Mouse (Mus musculus) MEL (cell line): Measurements from ENCODE around the gene Atxn2l. TPM values are rescaled to one million over a fixed set of nuclear protein-coding genes. Genes with fewer than 3 reads are reported as not detected.

ENCODE experiments used
- DNase-seq: peaks from one replicate; pipeline ENCODE4 v3.0.0; 2011; ENCODE audit warnings: low read depth, low spot score
- H3K27ac ChIP-seq: 2 replicates; pipeline ENCODE4 v1.5.1; 2012; ENCODE audit warnings: low read depth, mild to moderate bottlenecking, control low read depth, low read length, moderate library complexity; ENCODE audit not compliant: control insufficient read depth
- H3K27me3 ChIP-seq, 2 experiments: fragments of 150-350 bp in 1 of 2; sonication (generic) in 1 of 2; 2 replicates each; pipeline ENCODE4 v1.6.1; 2012; ENCODE audit warnings: low read length in 2 of 2, mild to moderate bottlenecking in 2 of 2, improper control_type of control experiment in 1 of 2, moderate library complexity in 1 of 2; ENCODE audit not compliant: insufficient read depth in 2 of 2, control insufficient read depth in 1 of 2
- H3K36me3 ChIP-seq, 2 experiments: 2 replicates each; pipeline ENCODE4 v1.6.1; 2012 to 2014; ENCODE audit warnings: low read length in 2 of 2, improper control_type of control experiment in 1 of 2, inconsistent platforms in 1 of 2, mild to moderate bottlenecking in 1 of 2; ENCODE audit not compliant: insufficient read depth in 2 of 2, control insufficient read depth in 1 of 2
- H3K4me1 ChIP-seq, 2 experiments: fragments of 150-350 bp in 1 of 2; sonication (generic) in 1 of 2; 2 replicates each; pipeline ENCODE4 v1.6.1; 2012; ENCODE audit warnings: low read length in 2 of 2, improper control_type of control experiment in 1 of 2, mild to moderate bottlenecking in 1 of 2; ENCODE audit not compliant: insufficient read depth in 2 of 2, control insufficient read depth in 1 of 2
- H3K4me3 ChIP-seq, 2 experiments: fragments of 150-350 bp in 1 of 2; sonication (generic) in 1 of 2; 2 replicates each; pipeline ENCODE4 v1.5.1; 2012; ENCODE audit warnings: low read depth in 2 of 2, low read length in 2 of 2, mild to moderate bottlenecking in 2 of 2, moderate library complexity in 2 of 2, control low read depth in 1 of 2, improper control_type of control experiment in 1 of 2; ENCODE audit not compliant: control insufficient read depth in 1 of 2, insufficient read depth in 1 of 2
- H3K79me2 ChIP-seq: 2 replicates; pipeline ENCODE4 v1.6.1; 2012; ENCODE audit warnings: mild to moderate bottlenecking, low read length, moderate library complexity; ENCODE audit not compliant: control insufficient read depth, poor library complexity, insufficient read depth
- H3K9ac ChIP-seq: 2 replicates; pipeline ENCODE4 v1.6.1; 2012; ENCODE audit warnings: low read depth, mild to moderate bottlenecking, control low read depth, low read length, moderate library complexity; ENCODE audit not compliant: control insufficient read depth, poor library complexity, severe bottlenecking
- H3K9me3 ChIP-seq: fragments of 150-350 bp; sonication (generic); replicated peaks from 2 replicates; pipeline ENCODE4 v1.6.1; 2012; ENCODE audit warnings: mild to moderate bottlenecking, low read length, improper control_type of control experiment, moderate library complexity; ENCODE audit not compliant: insufficient read depth
- BHLHE40 ChIP-seq: IDR thresholded peaks from 2 replicates; pipeline ENCODE4 v1.6.1; 2012; ENCODE audit warnings: low read depth, mild to moderate bottlenecking, inconsistent platforms, low read length, improper control_type of control experiment, borderline replicate concordance
- CHD1 ChIP-seq: IDR thresholded peaks from 2 replicates; pipeline ENCODE4 v1.6.1; 2012; ENCODE audit warnings: low read depth, mild to moderate bottlenecking, inconsistent platforms, low read length, improper control_type of control experiment
- CHD2 ChIP-seq: IDR thresholded peaks from 2 replicates; pipeline ENCODE4 v1.6.1; 2011; ENCODE audit warnings: low read length, improper control_type of control experiment
- CTCF ChIP-seq, 3 experiments: IDR thresholded peaks in 2 of 3; conservative IDR thresholded peaks in 1 of 3; 2 replicates each; pipeline ENCODE4 v1.5.1; 2011 to 2012; ENCODE audit warnings: low read length in 3 of 3, low read depth in 2 of 3, mild to moderate bottlenecking in 2 of 3, improper control_type of control experiment in 1 of 3, inconsistent platforms in 1 of 3, mixed read lengths in 1 of 3, moderate library complexity in 1 of 3; ENCODE audit not compliant: control insufficient read depth in 1 of 3, insufficient read depth in 1 of 3, poor library complexity in 1 of 3, severe bottlenecking in 1 of 3
- E2F4 ChIP-seq: IDR thresholded peaks from 2 replicates; pipeline ENCODE4 v1.6.1; 2011; ENCODE audit warnings: low read depth, low read length, improper control_type of control experiment, borderline replicate concordance
- ELF1 ChIP-seq: IDR thresholded peaks from 2 replicates; pipeline ENCODE4 v1.6.1; 2014; ENCODE audit warnings: low read depth, mild to moderate bottlenecking, inconsistent platforms, low read length, improper control_type of control experiment, moderate library complexity
- EP300 ChIP-seq, 2 experiments: IDR thresholded peaks; 2 replicates each; pipeline ENCODE4 v1.6.1; 2011; ENCODE audit warnings: improper control_type of control experiment in 2 of 2, low read length in 2 of 2, low read depth in 1 of 2, mild to moderate bottlenecking in 1 of 2
- GATA1 ChIP-seq: IDR thresholded peaks from 2 replicates; pipeline ENCODE4 v1.6.1; 2011; ENCODE audit warnings: low read depth, low read length, improper control_type of control experiment
- HCFC1 ChIP-seq: IDR thresholded peaks from 2 replicates; pipeline ENCODE4 v1.6.1; 2012; ENCODE audit warnings: low read depth, mild to moderate bottlenecking, inconsistent platforms, low read length, improper control_type of control experiment, moderate library complexity
- JUND ChIP-seq: IDR thresholded peaks from 2 replicates; pipeline ENCODE4 v1.6.1; 2011; ENCODE audit warnings: low read depth, mild to moderate bottlenecking, improper control_type of control experiment, low read length
- KAT2A ChIP-seq: conservative IDR thresholded peaks from 2 replicates; pipeline ENCODE4 v1.6.1; 2012; ENCODE audit warnings: low read depth, low read length, improper control_type of control experiment, inconsistent platforms
- MAFK ChIP-seq: IDR thresholded peaks from 2 replicates; pipeline ENCODE4 v1.6.1; 2011; ENCODE audit warnings: low read depth, mild to moderate bottlenecking, low read length, improper control_type of control experiment, borderline replicate concordance
- MAX ChIP-seq: IDR thresholded peaks from 2 replicates; pipeline ENCODE4 v1.6.1; 2011; ENCODE audit warnings: low read length, improper control_type of control experiment
- MEF2A ChIP-seq: IDR thresholded peaks from 2 replicates; pipeline ENCODE4 v1.6.1; 2014; ENCODE audit warnings: low read depth, mild to moderate bottlenecking, inconsistent platforms, low read length, improper control_type of control experiment; ENCODE audit not compliant: poor library complexity, insufficient replicate concordance, severe bottlenecking; ENCODE audit errors: extremely low read depth
- MXI1 ChIP-seq: IDR thresholded peaks from 2 replicates; pipeline ENCODE4 v1.6.1; 2011; ENCODE audit warnings: mild to moderate bottlenecking, low read depth, low read length, improper control_type of control experiment
- MYC ChIP-seq: IDR thresholded peaks from 2 replicates; pipeline ENCODE4 v1.6.1; 2011; ENCODE audit warnings: low read depth, mild to moderate bottlenecking, low read length, improper control_type of control experiment, moderate library complexity
- NELFE ChIP-seq: IDR thresholded peaks from 2 replicates; pipeline ENCODE4 v1.6.1; 2011; ENCODE audit warnings: low read depth, low read length, improper control_type of control experiment
- NRF1 ChIP-seq: IDR thresholded peaks from 2 replicates; pipeline ENCODE4 v1.6.1; 2014; ENCODE audit warnings: low read depth, mild to moderate bottlenecking, inconsistent platforms, low read length, improper control_type of control experiment, moderate library complexity; ENCODE audit not compliant: poor library complexity, insufficient read depth, severe bottlenecking
- POLR2A ChIP-seq, 2 experiments: IDR thresholded peaks; 2 replicates each; pipeline ENCODE4 v1.6.1; 2011 to 2012; ENCODE audit warnings: low read length in 2 of 2, mild to moderate bottlenecking in 2 of 2, control low read depth in 1 of 2, improper control_type of control experiment in 1 of 2, low read depth in 1 of 2, moderate library complexity in 1 of 2; ENCODE audit not compliant: control insufficient read depth in 1 of 2, insufficient read depth in 1 of 2, poor library complexity in 1 of 2
- POLR2AphosphoS2 ChIP-seq: IDR thresholded peaks from 2 replicates; pipeline ENCODE4 v1.6.1; 2011; ENCODE audit warnings: low read length, improper control_type of control experiment
- POLR2AphosphoS5 ChIP-seq: IDR thresholded peaks from 2 replicates; pipeline ENCODE4 v1.6.1; 2012; ENCODE audit warnings: low read depth, borderline replicate concordance, mild to moderate bottlenecking, inconsistent platforms, low read length, moderate library complexity, mixed read lengths
- RAD21 ChIP-seq: IDR thresholded peaks from 2 replicates; pipeline ENCODE4 v1.6.1; 2011; ENCODE audit warnings: mild to moderate bottlenecking, low read depth, low read length, improper control_type of control experiment
- RCOR1 ChIP-seq: IDR thresholded peaks from 2 replicates; pipeline ENCODE4 v1.6.1; 2012; ENCODE audit warnings: low read depth, mild to moderate bottlenecking, inconsistent platforms, low read length, improper control_type of control experiment
- SIN3A ChIP-seq: IDR thresholded peaks from 2 replicates; pipeline ENCODE4 v1.6.1; 2012; ENCODE audit warnings: low read length, improper control_type of control experiment, inconsistent platforms
- SMC3 ChIP-seq: IDR thresholded peaks from 2 replicates; pipeline ENCODE4 v1.6.1; 2011; ENCODE audit warnings: low read depth, low read length, improper control_type of control experiment
- TAL1 ChIP-seq: IDR thresholded peaks from 2 replicates; pipeline ENCODE4 v1.6.1; 2012; ENCODE audit warnings: mild to moderate bottlenecking, inconsistent platforms, low read length, moderate library complexity, mixed read lengths
- TBP ChIP-seq: IDR thresholded peaks from 2 replicates; pipeline ENCODE4 v1.8.0; 2011; ENCODE audit warnings: low read depth, low read length, improper control_type of control experiment
- TCF12 ChIP-seq: IDR thresholded peaks from 2 replicates; pipeline ENCODE4 v1.6.1; 2014; ENCODE audit warnings: low read depth, mild to moderate bottlenecking, inconsistent platforms, low read length, improper control_type of control experiment, moderate library complexity
- UBTF ChIP-seq: IDR thresholded peaks from 2 replicates; pipeline ENCODE4 v1.6.1; 2012; ENCODE audit warnings: low read depth, mild to moderate bottlenecking, inconsistent platforms, low read length, improper control_type of control experiment, moderate library complexity, borderline replicate concordance; ENCODE audit not compliant: insufficient read depth
- USF1 ChIP-seq: IDR thresholded peaks from 2 replicates; pipeline ENCODE4 v1.6.1; 2014; ENCODE audit warnings: low read depth, mild to moderate bottlenecking, inconsistent platforms, low read length, improper control_type of control experiment, moderate library complexity
- USF2 ChIP-seq, 2 experiments: IDR thresholded peaks; 2 replicates each; pipeline ENCODE4 v1.6.1; 2011 to 2012; ENCODE audit warnings: improper control_type of control experiment in 2 of 2, low read length in 2 of 2, borderline replicate concordance in 1 of 2, inconsistent platforms in 1 of 2, low read depth in 1 of 2, mild to moderate bottlenecking in 1 of 2; ENCODE audit not compliant: insufficient read depth in 1 of 2
- ZC3H11A ChIP-seq: IDR thresholded peaks from 2 replicates; pipeline ENCODE4 v1.6.1; 2012; ENCODE audit warnings: low read depth, mild to moderate bottlenecking, inconsistent platforms, low read length, improper control_type of control experiment
- ZKSCAN1 ChIP-seq: IDR thresholded peaks from 2 replicates; pipeline ENCODE4 v1.6.1; 2012; ENCODE audit warnings: low read depth, mild to moderate bottlenecking, inconsistent platforms, low read length, improper control_type of control experiment, moderate library complexity
- ZMIZ1 ChIP-seq: IDR thresholded peaks from 2 replicates; pipeline ENCODE4 v1.6.1; 2012; ENCODE audit warnings: low read depth, mild to moderate bottlenecking, inconsistent platforms, low read length, improper control_type of control experiment, moderate library complexity
- ZNF384 ChIP-seq: IDR thresholded peaks from 2 replicates; pipeline ENCODE4 v1.6.1; 2012; ENCODE audit warnings: low read depth, mild to moderate bottlenecking, inconsistent platforms, low read length, improper control_type of control experiment
- polyA plus RNA-seq, 2 experiments: library from polyadenylated mRNA; stranded (reverse) in 1 of 2; unstranded in 1 of 2; fragments of >175 nt in 1 of 2; fragments of >200 nt in 1 of 2; gene quantifications; 2 replicates each; pipeline versions ENCODE4 v1.2.1 to v1.2.4; 2012; ENCODE audit warnings: low replicate concordance in 2 of 2, low read depth in 1 of 2; ENCODE audit not compliant: insufficient read length in 2 of 2, insufficient read depth in 1 of 2, missing spikeins in 1 of 2
- total RNA-seq: library from RNA; depleted of rRNA; stranded (reverse); fragments of 300-350 nt; gene quantifications from 2 replicates; pipeline ENCODE4 v1.2.3, GENCODE M21; 2012; rRNA removed

Gene Atxn2l
- 40.8 and 52.1 TPM in 2 replicates for total RNA-seq
- polyA plus RNA-seq: 100 to 1,000 TPM; 218 to 821 TPM

- peak within 1 kb of the TSS; percentile 99 for H3K27ac ChIP-seq
- peak; percentile 99 for DNase-seq
- peak within 1 kb of the TSS; percentile 70 to 96 for H3K4me3 ChIP-seq
- peaks cover 34% of the 10 kb centered on the region for H3K79me2 ChIP-seq
- H3K9me3 ChIP-seq: no peaks in the 10 kb centered on the region
- H3K27me3 ChIP-seq: no peaks in the 10 kb centered on the region
- peaks cover 26 to 32% of the 10 kb centered on the region in 2 experiments for H3K36me3 ChIP-seq
- peaks cover 4 to 12% of the 10 kb centered on the region in 2 experiments; a peak in 3 of 4 replicates for H3K4me1 ChIP-seq
- peak within 1 kb of the TSS; percentile 100 for H3K9ac ChIP-seq
- TF ChIP-seq KAT2A (peak; percentile 96), EP300 (IDR thresholded peaks at IDR 0.05; ENCODE audit: low read depth in 1 of 2, low read length in 2 of 2) (peak in 1 of 2 experiments; percentile 35; a peak in 2 of 4 replicates), CTCF (IDR thresholded peaks at IDR 0.05 in 2 of 3, conservative IDR thresholded peaks at IDR 0.05 in 1 of 3; ENCODE audit: control insufficient read depth in 1 of 3, insufficient read depth in 1 of 3, low read depth in 2 of 3, low read length in 3 of 3, poor library complexity in 1 of 3, severe bottlenecking in 1 of 3) (peak in 2 of 3 experiments; percentile 60 to 66; a peak in 5 of 6 replicates), UBTF (peak; percentile 32; the same call in 1 of the 2 replicates), MAX (peak; percentile 82), MXI1 (peak; percentile 69), NRF1 (peak; percentile 88), ZNF384 (peak; percentile 89), TCF12 (peak; percentile 67), POLR2AphosphoS5 (no peak), MYC (peak; percentile 70; the same call in 1 of the 2 replicates), TAL1 (no peak), MAFK (no peak), RCOR1 (no peak), ELF1 (peak; percentile 93), JUND (no peak), USF2 (IDR thresholded peaks at IDR 0.05; ENCODE audit: borderline replicate concordance in 1 of 2, insufficient read depth in 1 of 2, low read depth in 1 of 2, low read length in 2 of 2) (no peak), SMC3 (peak; percentile 30; the same call in 1 of the 2 replicates), GATA1 (no peak), CHD2 (peak; percentile 81), ZMIZ1 (peak; percentile 85), RAD21 (no peak), HCFC1 (peak; percentile 90), MEF2A (peak; percentile 52; the same call in 1 of the 2 replicates), USF1 (0 out of 2 replicates have a peak, but pooled peaks have one; percentile 34), TBP (peak; percentile 88), POLR2A (IDR thresholded peaks at IDR 0.05; ENCODE audit: control insufficient read depth in 1 of 2, insufficient read depth in 1 of 2, low read depth in 1 of 2, low read length in 2 of 2, poor library complexity in 1 of 2) (peak; percentile 47 to 73), E2F4 (peak; percentile 60; the same call in 1 of the 2 replicates), BHLHE40 (no peak), CHD1 (no peak; the same call in 1 of the 2 replicates), NELFE (peak; percentile 83), SIN3A (peak; percentile 92), POLR2AphosphoS2 (peak; percentile 95), ZC3H11A (no peak), ZKSCAN1 (peak; percentile 44; the same call in 1 of the 2 replicates)
These were observed at the start of gene Atxn2l for GRCm38 (mm10) chr7:126503273-126503878. Atxn2l (minus strand) TSS chr7:126503437.
